Mouse (Mus musculus) liver, embryonic 14 days (tissue): ENCODE measurements around the gene Nlrp4f. TPM values are rescaled to one million over a fixed set of nuclear protein-coding genes. Genes with fewer than 3 reads are reported as not detected.

ENCODE experiments used
- polyA plus RNA-seq: library from polyadenylated mRNA; depleted of rRNA; stranded (reverse); fragments of >200 nt; gene quantifications from 2 replicates; pipeline ENCODE4 v1.2.3, GENCODE M21; 2012; rRNA removed

Nlrp4f gene
- polyA plus RNA-seq, result not detected in 2 replicates

GRCm38 (mm10) chr13:65205877-65206276 lies at the start of gene Nlrp4f:
TSS of gene Nlrp4f (minus strand) at chr13:65205977.

GRCm38 (mm10) chr13:65149940-65150339 lies 55.8 kb downstream of the Nlrp4f start, which contains the start of gene Olfr466:
TSS of gene Olfr466 (plus strand) at chr13:65150240.

GRCm38 (mm10) chr13:65137789-65138188 lies 68.0 kb downstream of the Nlrp4f start, which contains the start of gene Olfr465-ps1:
TSS of gene Olfr465-ps1 (plus strand) at chr13:65138089.

Other genes with a start within 250 kb of the Nlrp4f start
- gene Spata31d1c, start 172.9 kb downstream of the Nlrp4f start, polyA plus RNA-seq, result not detected in 2 replicates
- not detected in 2 replicates for gene Prss47, start 153.2 kb downstream of the Nlrp4f start, polyA plus RNA-seq
- 15.9 and 17.6 TPM in 2 replicates for gene Mfsd14b, start 93.0 kb downstream of the Nlrp4f start, polyA plus RNA-seq
- not detected in 2 replicates for gene Olfr465-ps1, start 67.9 kb downstream of the Nlrp4f start, polyA plus RNA-seq
- gene Olfr466, start 55.7 kb downstream of the Nlrp4f start, polyA plus RNA-seq, result not detected in 2 replicates
- gene Gm10775, start 53.6 kb upstream of the Nlrp4f start, polyA plus RNA-seq, result not detected in 2 replicates
- 7.2 and 8.2 TPM in 2 replicates for gene Zfp369, start 72.8 kb upstream of the Nlrp4f start, polyA plus RNA-seq